Mouse (Mus musculus): ENCODE measurements around the gene Plekhg1.

GRCm38 (mm10) chr10:3873467-3873866, 133.3 kb downstream of the Plekhg1 start:
- TF ChIP-seq GATA1 (IDR thresholded peaks at IDR 0.05; ENCODE audit: borderline replicate concordance, low read length): no peak
- no peak for TF ChIP-seq FLI1 (IDR thresholded peaks at IDR 0.05; ENCODE audit: low read length)

Data from megakaryocyte, embryonic 14.5 days (primary cell).